Mouse (Mus musculus): ENCODE measurements around the gene Extl1. TPM values are rescaled to one million over a fixed set of nuclear protein-coding genes. Genes with fewer than 3 reads are reported as not detected.

The Extl1 gene
- polyA plus RNA-seq, 2 experiments: 0.11 to 0.16 TPM

DNA sequence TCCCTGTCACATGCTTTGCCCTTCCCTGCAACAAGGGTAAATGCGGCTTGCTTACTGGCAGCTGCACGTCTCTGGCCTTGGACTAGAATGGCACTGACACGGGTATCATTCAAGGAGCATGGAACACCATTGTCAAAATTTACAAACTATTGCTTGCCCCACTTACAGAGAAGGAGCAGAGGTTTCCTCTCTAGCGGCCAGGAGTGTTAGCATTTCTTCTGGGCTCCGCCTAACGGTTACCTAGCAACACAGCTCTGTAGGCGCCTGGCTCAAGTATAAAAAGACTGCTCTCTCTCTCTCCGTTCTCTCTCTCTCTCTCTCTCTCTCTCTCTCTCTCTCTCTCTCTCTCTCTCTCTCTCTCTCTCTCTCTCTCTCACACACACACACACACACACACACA lies 8.9 kb upstream of the Extl1 start:
- Histone ChIP-seq H3K27ac (no peak overlapping the region), H3K36me3 (replicated peaks; ENCODE audit: control insufficient read depth, insufficient read depth, low read depth) (no peaks in the 10 kb centered on the region), H3K4me1 (replicated peaks; ENCODE audit: control insufficient read depth in 2 of 2, insufficient read depth in 2 of 2, low read length in 1 of 2) (peaks cover 3 to 7% of the 10 kb centered on the region in 2 experiments; a peak in 2 of 4 replicates), H3K4me2 (ENCODE audit: low read depth) (no peak overlapping the region), H3K4me3 (ENCODE audit: insufficient read depth in 1 of 2, low read depth in 2 of 2, low read length in 2 of 2) (no peak overlapping the region), H3K9ac (replicated peaks) (no peak overlapping the region), H3K9me3 (ENCODE audit: control insufficient read depth, low read length) (no peaks in the 10 kb centered on the region; the same call in 1 of the 2 replicates), H3K27me3 (ENCODE audit: control insufficient read depth, insufficient read depth, low read length) (no peaks in the 10 kb centered on the region)
- no peak for TF ChIP-seq EP300 (IDR thresholded peaks at IDR 0.05; ENCODE audit: low read depth)
- no peak for TF ChIP-seq CTCF (IDR thresholded peaks at IDR 0.05; ENCODE audit: low read depth)
- ATAC-seq (ENCODE audit: insufficient read depth) (no peak), DNase-seq (ENCODE audit: low read depth in 3 of 3, low spot score in 3 of 3) (no peak)
- WGBS (ENCODE audit: insufficient replicate concordance): 27% methylated on average over 8 of the region's 8 CpGs

DNA sequence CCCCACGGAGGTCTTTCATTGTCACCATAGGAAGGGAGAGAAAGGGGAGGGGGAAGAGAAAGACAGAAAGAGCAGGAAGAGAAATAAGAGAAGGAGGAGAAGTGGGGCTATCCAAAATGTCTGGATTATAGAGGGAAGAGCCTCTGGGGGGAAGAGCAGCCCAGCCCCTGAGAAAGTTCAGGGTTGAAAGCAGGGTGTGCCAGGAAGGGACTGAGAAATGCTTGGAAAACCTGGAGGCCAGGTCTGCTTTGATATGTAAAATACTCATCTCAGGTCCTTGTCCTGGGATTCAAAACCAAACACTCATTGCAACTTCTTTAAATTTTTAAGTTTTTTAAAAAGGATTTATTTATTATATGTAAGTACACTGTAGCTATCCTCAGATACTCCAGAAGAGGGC lies 8.0 kb upstream of the Extl1 start:
- Histone ChIP-seq H3K27ac (no peak overlapping the region), H3K9ac (replicated peaks) (no peak overlapping the region), H3K9me3 (ENCODE audit: control insufficient read depth, low read length) (no peaks in the 10 kb centered on the region; the same call in 1 of the 2 replicates), H3K36me3 (replicated peaks; ENCODE audit: control insufficient read depth, insufficient read depth, low read depth) (no peaks in the 10 kb centered on the region), H3K4me2 (ENCODE audit: low read depth) (no peak overlapping the region), H3K27me3 (ENCODE audit: control insufficient read depth, insufficient read depth, low read length) (no peaks in the 10 kb centered on the region), H3K4me3 (ENCODE audit: insufficient read depth in 1 of 2, low read depth in 2 of 2, low read length in 2 of 2) (no peak overlapping the region), H3K4me1 (replicated peaks; ENCODE audit: control insufficient read depth in 2 of 2, insufficient read depth in 2 of 2, low read length in 1 of 2) (peaks cover 3 to 6% of the 10 kb centered on the region in 2 experiments; a peak in 2 of 4 replicates)
- DNase-seq (ENCODE audit: low read depth in 3 of 3, low spot score in 3 of 3) (no peak), ATAC-seq (ENCODE audit: insufficient read depth) (no peak)
- 83% methylated on average over 1 of the region's 1 CpGs for WGBS (ENCODE audit: insufficient replicate concordance)
- TF ChIP-seq CTCF (IDR thresholded peaks at IDR 0.05; ENCODE audit: low read depth) (no peak), EP300 (IDR thresholded peaks at IDR 0.05; ENCODE audit: low read depth) (no peak)

DNA sequence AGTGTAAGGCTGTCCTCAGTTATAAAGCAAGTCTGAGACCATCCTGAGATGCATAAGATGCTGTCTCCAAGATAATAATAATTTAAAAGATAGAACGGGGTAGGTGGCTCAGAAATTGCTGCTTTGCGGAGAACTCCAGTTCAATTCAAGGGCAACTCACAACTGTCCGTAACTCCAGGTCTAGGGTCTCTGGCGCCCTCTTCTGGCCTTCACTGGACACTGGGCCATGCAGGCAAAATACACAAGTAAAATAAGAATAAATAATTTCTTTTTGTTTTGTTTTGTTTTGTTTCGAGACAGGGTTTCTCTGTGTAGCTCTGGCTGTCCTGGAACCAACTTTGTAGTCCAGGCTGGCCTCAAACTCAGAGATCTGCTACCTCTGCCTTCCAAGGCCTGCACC lies 4.7 kb upstream of the Extl1 start:
- ATAC-seq (ENCODE audit: insufficient read depth) (no peak), DNase-seq (ENCODE audit: low read depth in 3 of 3, low spot score in 3 of 3) (no peak)
- no peaks in the 10 kb centered on the region for H3K36me3 ChIP-seq (replicated peaks; ENCODE audit: control insufficient read depth, insufficient read depth, low read depth)
- no peak overlapping the region for H3K9ac ChIP-seq (replicated peaks)
- H3K9me3 ChIP-seq (ENCODE audit: control insufficient read depth, low read length): no peaks in the 10 kb centered on the region; the same call in 1 of the 2 replicates
- H3K4me3 ChIP-seq (ENCODE audit: insufficient read depth in 1 of 2, low read depth in 2 of 2, low read length in 2 of 2): no peak overlapping the region
- no peaks in the 10 kb centered on the region for H3K27me3 ChIP-seq (ENCODE audit: control insufficient read depth, insufficient read depth, low read length)
- 0 out of 4 replicates have a peak, but pooled peaks cover 0 to 2% of the 10 kb centered on the region in 2 experiments for H3K4me1 ChIP-seq (replicated peaks; ENCODE audit: control insufficient read depth in 2 of 2, insufficient read depth in 2 of 2, low read length in 1 of 2)
- no peak overlapping the region for H3K4me2 ChIP-seq (ENCODE audit: low read depth)
- 14% methylated on average over 5 of the region's 5 CpGs for WGBS (ENCODE audit: insufficient replicate concordance)
- no peak overlapping the region for H3K27ac ChIP-seq
- TF ChIP-seq CTCF (IDR thresholded peaks at IDR 0.05; ENCODE audit: low read depth): peak; percentile 79
- TF ChIP-seq EP300 (IDR thresholded peaks at IDR 0.05; ENCODE audit: low read depth): no peak

DNA sequence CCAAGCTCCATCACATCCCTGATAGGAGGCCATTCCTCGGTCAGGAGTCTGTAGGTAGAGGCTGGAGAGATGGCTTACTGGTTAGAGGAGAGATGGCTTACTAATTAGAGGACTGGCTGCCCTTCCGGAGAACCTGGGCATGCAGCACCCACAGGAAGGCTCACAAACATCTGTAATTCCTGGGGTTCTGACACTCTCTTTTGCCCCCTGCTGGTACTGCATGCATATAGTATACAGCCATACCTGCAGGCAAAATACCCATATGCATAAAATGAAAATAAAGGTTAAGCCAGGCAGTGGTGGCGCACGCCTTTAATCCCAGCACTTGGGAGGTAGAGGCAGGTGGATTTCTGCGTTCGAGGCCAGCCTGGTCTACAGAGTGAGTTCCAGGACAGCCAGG lies 3.6 kb upstream of the Extl1 start:
- TF ChIP-seq CTCF (IDR thresholded peaks at IDR 0.05; ENCODE audit: low read depth) (peak; percentile 36; the same call in 1 of the 2 replicates), EP300 (IDR thresholded peaks at IDR 0.05; ENCODE audit: low read depth) (no peak)
- Histone ChIP-seq H3K4me2 (ENCODE audit: low read depth) (no peak overlapping the region), H3K27ac (no peak overlapping the region), H3K27me3 (ENCODE audit: control insufficient read depth, insufficient read depth, low read length) (no peaks in the 10 kb centered on the region), H3K4me1 (replicated peaks; ENCODE audit: control insufficient read depth in 2 of 2, insufficient read depth in 2 of 2, low read length in 1 of 2) (no peaks in the 10 kb centered on the region), H3K9me3 (ENCODE audit: control insufficient read depth, low read length) (no peaks in the 10 kb centered on the region; the same call in 1 of the 2 replicates), H3K9ac (replicated peaks) (no peak overlapping the region), H3K4me3 (ENCODE audit: insufficient read depth in 1 of 2, low read depth in 2 of 2, low read length in 2 of 2) (no peak overlapping the region), H3K36me3 (replicated peaks; ENCODE audit: control insufficient read depth, insufficient read depth, low read depth) (no peaks in the 10 kb centered on the region)
- DNase-seq (ENCODE audit: low read depth in 3 of 3, low spot score in 3 of 3) (no peak), ATAC-seq (ENCODE audit: insufficient read depth) (no peak)
- 49% methylated on average over 6 of the region's 6 CpGs for WGBS (ENCODE audit: insufficient replicate concordance)

DNA sequence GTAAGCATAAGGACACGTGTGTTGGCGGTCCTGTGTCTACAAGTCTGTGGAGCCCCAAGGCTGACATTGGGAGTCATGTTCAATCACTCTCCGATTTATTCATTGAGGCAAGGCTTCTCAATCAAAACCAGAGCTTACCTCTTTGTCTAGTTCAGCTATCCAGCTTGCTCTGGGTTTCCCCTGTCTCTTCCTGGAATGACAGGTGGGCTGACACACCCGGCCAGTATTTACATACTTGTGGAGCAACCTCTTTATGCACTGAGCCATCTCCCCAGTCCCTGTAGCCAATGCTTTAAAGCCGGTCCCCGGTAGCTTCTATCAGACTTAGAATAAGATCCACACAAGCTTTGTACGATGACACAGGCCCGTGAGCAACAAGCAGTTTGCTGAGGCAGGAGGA lies 4.1 kb downstream of the Extl1 start:
- no peaks in the 10 kb centered on the region for H3K27me3 ChIP-seq (ENCODE audit: control insufficient read depth, insufficient read depth, low read length)
- H3K4me3 ChIP-seq (ENCODE audit: insufficient read depth in 1 of 2, low read depth in 2 of 2, low read length in 2 of 2): no peak overlapping the region
- H3K9me3 ChIP-seq (ENCODE audit: control insufficient read depth, low read length): no peaks in the 10 kb centered on the region
- H3K36me3 ChIP-seq (replicated peaks; ENCODE audit: control insufficient read depth, insufficient read depth, low read depth): no peaks in the 10 kb centered on the region
- TF ChIP-seq CTCF (IDR thresholded peaks at IDR 0.05; ENCODE audit: low read depth) (no peak), EP300 (IDR thresholded peaks at IDR 0.05; ENCODE audit: low read depth) (no peak)
- 76% methylated on average over 8 of the region's 8 CpGs for WGBS (ENCODE audit: insufficient replicate concordance)
- no peak overlapping the region for H3K4me2 ChIP-seq (ENCODE audit: low read depth)
- DNase-seq (ENCODE audit: low read depth in 3 of 3, low spot score in 3 of 3): no peak
- no peak overlapping the region for H3K9ac ChIP-seq (replicated peaks)
- H3K27ac ChIP-seq: no peak overlapping the region
- H3K4me1 ChIP-seq (replicated peaks; ENCODE audit: control insufficient read depth in 2 of 2, insufficient read depth in 2 of 2, low read length in 1 of 2): no peaks in the 10 kb centered on the region
- no peak for ATAC-seq (ENCODE audit: insufficient read depth)
